Mouse (Mus musculus) forebrain, postnatal 0 days (tissue): ENCODE results near the gene Sepsecs. TPM values are rescaled to one million over a fixed set of nuclear protein-coding genes. Genes with fewer than 3 reads are reported as not detected.

Experiments
- ATAC-seq: fragments of 200-750 bp; cut with Nextera tagmentation; 2 replicates; pipeline ENCODE4 v1.8.0; 2017; ENCODE audit warnings: mild to moderate bottlenecking, moderate library complexity
- DNase-seq: peaks from one replicate; pipeline ENCODE4 v3.0.0-alpha.2; 2015
- H3K27ac ChIP-seq: fragments of 300-500 bp; sonication (generic); 2 replicates; pipeline ENCODE4 v1.5.1; 2014; ENCODE audit warnings: low read depth, mild to moderate bottlenecking, antibody characterized with exemption, low read length, moderate library complexity, mixed read lengths
- H3K27me3 ChIP-seq: fragments of 300-500 bp; sonication (generic); 2 replicates; pipeline ENCODE4 v1.6.1; 2014; ENCODE audit warnings: mild to moderate bottlenecking, low read length, mixed read lengths; ENCODE audit not compliant: insufficient read depth
- H3K36me3 ChIP-seq: fragments of 300-500 bp; sonication (generic); 2 replicates; pipeline ENCODE4 v1.6.1; 2014; ENCODE audit warnings: mild to moderate bottlenecking, moderate library complexity; ENCODE audit not compliant: insufficient read depth
- H3K4me1 ChIP-seq: fragments of 300-500 bp; sonication (generic); 2 replicates; pipeline ENCODE4 v1.6.1; 2014; ENCODE audit warnings: antibody characterized with exemption; ENCODE audit not compliant: insufficient read depth
- H3K4me2 ChIP-seq: fragments of 300-500 bp; sonication (generic); 2 replicates; pipeline ENCODE4 v1.6.1; 2014; ENCODE audit warnings: low read depth, mild to moderate bottlenecking, moderate library complexity
- H3K4me3 ChIP-seq: fragments of 300-500 bp; sonication (generic); 2 replicates; pipeline ENCODE4 v1.5.1; 2014; ENCODE audit warnings: low read depth, low read length, mixed read lengths
- H3K9ac ChIP-seq: fragments of 300-500 bp; sonication (generic); 2 replicates; pipeline ENCODE4 v1.6.1; 2014; ENCODE audit warnings: mild to moderate bottlenecking
- H3K9me3 ChIP-seq: fragments of 300-500 bp; sonication (generic); 2 replicates; pipeline ENCODE4 v1.6.1; 2016; ENCODE audit warnings: low read length
- CTCF ChIP-seq: sonication (generic); IDR thresholded peaks from 2 replicates; pipeline ENCODE4 v1.5.1; 2016; ENCODE audit warnings: antibody characterized with exemption, control low read depth, low read depth
- WGBS: fragments of 180-500 bp; shearing (Covaris S2); extraction: QIAGEN DNeasy Blood & Tissue Kit; methylation state at CpG from one replicate; pipeline ENCODE4 v1.1.7; 2014; 5-methylcytosine and 5-hydroxymethylcytosine counted together
- polyA plus RNA-seq: library from polyadenylated mRNA; unstranded; fragments of >200 nt; fragmentation: Nextera tagmentation; extraction: Ambion mirVana; gene quantifications from 2 replicates; pipeline ENCODE4 v1.2.1, GENCODE M21; 2015
- total RNA-seq: library from RNA; depleted of rRNA; stranded (reverse); fragments of >200 nt; gene quantifications from 2 replicates; pipeline ENCODE4 v1.2.3, GENCODE M21; 2014

Sepsecs gene
- total and polyA plus RNA-seq, 2 experiments from 2014 or later, result 4.2 to 15.6 TPM

- Histone ChIP-seq H3K9me3 (no peaks in the 10 kb centered on the region), H3K27me3 (0 out of 2 replicates have a peak, but pooled peaks cover 3% of the 10 kb centered on the region), H3K4me2 (no peak overlapping the region), H3K9ac (no peak overlapping the region), H3K4me3 (no peak overlapping the region), H3K27ac (no peak overlapping the region), H3K4me1 (no peaks in the 10 kb centered on the region), H3K36me3 (no peaks in the 10 kb centered on the region)
- no peak for ATAC-seq
- no peak for DNase-seq
- 58% methylated on average over 3 of the region's 3 CpGs for WGBS
- TF ChIP-seq CTCF, result no peak
These were observed 1.2 kb upstream of the Sepsecs start for GRCm38 (mm10) chr5:52670745-52671144.

- ATAC-seq, result no peak
- no peak overlapping the region for H3K4me3 ChIP-seq
- H3K27me3 ChIP-seq, result no peaks in the 10 kb centered on the region
- peaks cover 7% of the 10 kb centered on the region for H3K36me3 ChIP-seq
- WGBS, result 83% methylated on average over 3 of the region's 3 CpGs
- no peaks in the 10 kb centered on the region for H3K9me3 ChIP-seq
- no peak for DNase-seq
- H3K4me2 ChIP-seq, result no peak overlapping the region
- H3K4me1 ChIP-seq, result no peaks in the 10 kb centered on the region
- no peak overlapping the region for H3K27ac ChIP-seq
- no peak overlapping the region for H3K9ac ChIP-seq
- no peak for TF ChIP-seq CTCF
These were observed 2.7 kb downstream of the Sepsecs start for GRCm38 (mm10) chr5:52666766-52667165.

GRCm38 (mm10) chr5:52657957-52658356 lies 11.6 kb downstream of the Sepsecs start:
- WGBS, result 72% methylated on average over 4 of the region's 4 CpGs
- TF ChIP-seq CTCF, result no peak
- Histone ChIP-seq H3K9ac (no peak overlapping the region), H3K27ac (no peak overlapping the region), H3K27me3 (no peaks in the 10 kb centered on the region), H3K36me3 (peaks cover 16% of the 10 kb centered on the region), H3K4me2 (no peak overlapping the region), H3K9me3 (no peaks in the 10 kb centered on the region), H3K4me3 (no peak overlapping the region), H3K4me1 (no peaks in the 10 kb centered on the region)
- no peak for DNase-seq
- no peak for ATAC-seq

GRCm38 (mm10) chr5:52657336-52657735 lies 12.2 kb downstream of the Sepsecs start:
- no peak for ATAC-seq
- no peak for DNase-seq
- H3K9ac ChIP-seq, result no peak overlapping the region
- H3K9me3 ChIP-seq, result no peaks in the 10 kb centered on the region
- peaks cover 19% of the 10 kb centered on the region for H3K36me3 ChIP-seq
- H3K4me3 ChIP-seq, result no peak overlapping the region
- H3K4me2 ChIP-seq, result no peak overlapping the region
- WGBS, result 94% methylated on average over 5 of the region's 5 CpGs
- TF ChIP-seq CTCF, result no peak
- H3K27me3 ChIP-seq, result no peaks in the 10 kb centered on the region
- no peaks in the 10 kb centered on the region for H3K4me1 ChIP-seq
- no peak overlapping the region for H3K27ac ChIP-seq

- ATAC-seq, result no peak
- Histone ChIP-seq H3K4me1 (no peaks in the 10 kb centered on the region), H3K36me3 (peaks cover 14% of the 10 kb centered on the region), H3K9ac (no peak overlapping the region), H3K4me2 (no peak overlapping the region), H3K4me3 (no peak overlapping the region), H3K9me3 (no peaks in the 10 kb centered on the region), H3K27ac (no peak overlapping the region), H3K27me3 (no peaks in the 10 kb centered on the region)
- peak; percentile 62 for TF ChIP-seq CTCF
- peak; percentile 53 for DNase-seq
- WGBS, result 72% methylated on average over 8 of the region's 8 CpGs
These were observed 13.5 kb downstream of the Sepsecs start for GRCm38 (mm10) chr5:52655992-52656391.

GRCm38 (mm10) chr5:52654961-52655360 lies 14.5 kb downstream of the Sepsecs start:
- Histone ChIP-seq H3K9ac (no peak overlapping the region), H3K27ac (no peak overlapping the region), H3K4me2 (no peak overlapping the region), H3K9me3 (no peaks in the 10 kb centered on the region), H3K4me1 (no peaks in the 10 kb centered on the region), H3K36me3 (peaks cover 14% of the 10 kb centered on the region), H3K27me3 (no peaks in the 10 kb centered on the region), H3K4me3 (no peak overlapping the region)
- 95% methylated on average over 5 of the region's 5 CpGs for WGBS
- DNase-seq, result no peak
- TF ChIP-seq CTCF, result no peak
- ATAC-seq, result no peak

- H3K27me3 ChIP-seq, result no peaks in the 10 kb centered on the region
- peaks cover 14% of the 10 kb centered on the region for H3K36me3 ChIP-seq
- no peak overlapping the region for H3K4me3 ChIP-seq
- TF ChIP-seq CTCF, result no peak
- H3K9ac ChIP-seq, result no peak overlapping the region
- WGBS, result 94% methylated on average over 7 of the region's 7 CpGs
- no peaks in the 10 kb centered on the region for H3K4me1 ChIP-seq
- no peak for ATAC-seq
- no peak for DNase-seq
- no peak overlapping the region for H3K4me2 ChIP-seq
- no peaks in the 10 kb centered on the region for H3K9me3 ChIP-seq
- H3K27ac ChIP-seq, result no peak overlapping the region
These were observed 16.9 kb downstream of the Sepsecs start for GRCm38 (mm10) chr5:52652606-52653005.

- ATAC-seq (no peak), DNase-seq (no peak)
- Histone ChIP-seq H3K4me3 (no peak overlapping the region), H3K4me2 (no peak overlapping the region), H3K9me3 (no peaks in the 10 kb centered on the region), H3K27me3 (no peaks in the 10 kb centered on the region), H3K9ac (no peak overlapping the region), H3K4me1 (no peaks in the 10 kb centered on the region), H3K27ac (no peak overlapping the region), H3K36me3 (peaks cover 15% of the 10 kb centered on the region)
- TF ChIP-seq CTCF, result no peak
- 86% methylated on average over 1 of the region's 1 CpGs for WGBS
These were observed 17.4 kb downstream of the Sepsecs start for GRCm38 (mm10) chr5:52652086-52652485.
